Mouse (Mus musculus) heart, embryonic 16.5 days (tissue): ENCODE results near the gene Ppp4r1. TPM values are rescaled to one million over a fixed set of nuclear protein-coding genes. Genes with fewer than 3 reads are reported as not detected.

Experiments
- ATAC-seq: fragments of 200-750 bp; cut with Nextera tagmentation; replicated peaks from 2 replicates; pipeline ENCODE4 v1.8.0; 2017; ENCODE audit warnings: moderate number of reproducible peaks; ENCODE audit not compliant: insufficient read depth, low FRiP score; ENCODE audit errors: extremely low read depth
- H3K27ac ChIP-seq: fragments of 300-500 bp; sonication (generic); 2 replicates; pipeline ENCODE4 v1.5.1; 2014; ENCODE audit warnings: mild to moderate bottlenecking, low read length, control low read depth, moderate library complexity
- H3K27me3 ChIP-seq: fragments of 300-500 bp; sonication (generic); 2 replicates; pipeline ENCODE4 v1.6.1; 2014; ENCODE audit warnings: low read length, mixed read lengths; ENCODE audit not compliant: control insufficient read depth, insufficient read depth
- H3K36me3 ChIP-seq: fragments of 300-500 bp; sonication (generic); 2 replicates; pipeline ENCODE4 v1.6.1; 2014; ENCODE audit not compliant: control insufficient read depth, insufficient read depth
- H3K4me1 ChIP-seq: fragments of 300-500 bp; sonication (generic); 2 replicates; pipeline ENCODE4 v1.6.1; 2014; ENCODE audit warnings: low read length, mixed read lengths; ENCODE audit not compliant: control insufficient read depth, insufficient read depth
- H3K4me2 ChIP-seq: fragments of 300-500 bp; sonication (generic); 2 replicates; pipeline ENCODE4 v1.6.1; 2014; ENCODE audit warnings: low read depth, mild to moderate bottlenecking, control low read depth, low read length
- H3K4me3 ChIP-seq: fragments of 300-500 bp; sonication (generic); 2 replicates; pipeline ENCODE4 v1.5.1; 2014; ENCODE audit warnings: mild to moderate bottlenecking, control low read depth, low read length
- H3K9ac ChIP-seq: fragments of 300-500 bp; sonication (generic); 2 replicates; pipeline ENCODE4 v1.6.1; 2014; ENCODE audit warnings: low read length, control low read depth
- H3K9me3 ChIP-seq: fragments of 300-500 bp; sonication (generic); replicated peaks from 2 replicates; pipeline ENCODE4 v1.6.1; 2016; ENCODE audit warnings: low read length; ENCODE audit not compliant: control insufficient read depth
- WGBS: fragments of 180-500 bp; shearing (Covaris S2); extraction: QIAGEN DNeasy Blood & Tissue Kit; methylation state at CpG from one replicate; pipeline ENCODE4 v1.1.7; 2014; 5-methylcytosine and 5-hydroxymethylcytosine counted together
- polyA plus RNA-seq: library from polyadenylated mRNA; unstranded; fragments of >200 nt; fragmentation: Nextera tagmentation; extraction: Ambion mirVana; gene quantifications from 2 replicates; pipeline ENCODE4 v1.2.1, GENCODE M21; 2015

Ppp4r1 gene
- polyA plus RNA-seq, 1 experiment from 2014 or later: 27.3 TPM

DNA sequence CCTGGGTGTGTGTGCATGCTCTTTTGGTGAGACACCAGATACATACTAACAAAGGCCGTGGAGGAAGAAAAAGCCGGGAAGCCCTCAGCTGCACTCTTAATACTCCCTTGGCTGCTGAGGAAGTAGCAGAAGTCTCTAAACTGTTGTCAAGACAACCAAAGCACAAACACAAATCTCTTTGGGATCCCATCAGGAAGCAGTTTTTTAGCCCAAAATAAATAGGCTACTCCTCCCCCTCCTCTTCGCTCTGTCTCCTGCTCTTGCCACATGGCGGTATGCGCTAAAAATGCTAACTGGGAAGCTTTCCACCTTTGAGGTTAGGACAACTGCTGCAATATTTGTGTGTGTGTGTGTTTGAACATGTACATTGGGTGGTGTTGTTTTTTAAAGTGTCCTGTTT, 13.9 kb upstream of the Ppp4r1 start:
- no peak for ATAC-seq
- Histone ChIP-seq H3K4me2 (no peak overlapping the region), H3K9ac (no peak overlapping the region), H3K4me1 (peaks cover 26% of the 10 kb centered on the region), H3K4me3 (no peak overlapping the region), H3K9me3 (no peaks in the 10 kb centered on the region), H3K36me3 (no peaks in the 10 kb centered on the region), H3K27ac (no peak overlapping the region), H3K27me3 (no peaks in the 10 kb centered on the region)
- WGBS: 66% methylated on average over 5 of the region's 5 CpGs

DNA sequence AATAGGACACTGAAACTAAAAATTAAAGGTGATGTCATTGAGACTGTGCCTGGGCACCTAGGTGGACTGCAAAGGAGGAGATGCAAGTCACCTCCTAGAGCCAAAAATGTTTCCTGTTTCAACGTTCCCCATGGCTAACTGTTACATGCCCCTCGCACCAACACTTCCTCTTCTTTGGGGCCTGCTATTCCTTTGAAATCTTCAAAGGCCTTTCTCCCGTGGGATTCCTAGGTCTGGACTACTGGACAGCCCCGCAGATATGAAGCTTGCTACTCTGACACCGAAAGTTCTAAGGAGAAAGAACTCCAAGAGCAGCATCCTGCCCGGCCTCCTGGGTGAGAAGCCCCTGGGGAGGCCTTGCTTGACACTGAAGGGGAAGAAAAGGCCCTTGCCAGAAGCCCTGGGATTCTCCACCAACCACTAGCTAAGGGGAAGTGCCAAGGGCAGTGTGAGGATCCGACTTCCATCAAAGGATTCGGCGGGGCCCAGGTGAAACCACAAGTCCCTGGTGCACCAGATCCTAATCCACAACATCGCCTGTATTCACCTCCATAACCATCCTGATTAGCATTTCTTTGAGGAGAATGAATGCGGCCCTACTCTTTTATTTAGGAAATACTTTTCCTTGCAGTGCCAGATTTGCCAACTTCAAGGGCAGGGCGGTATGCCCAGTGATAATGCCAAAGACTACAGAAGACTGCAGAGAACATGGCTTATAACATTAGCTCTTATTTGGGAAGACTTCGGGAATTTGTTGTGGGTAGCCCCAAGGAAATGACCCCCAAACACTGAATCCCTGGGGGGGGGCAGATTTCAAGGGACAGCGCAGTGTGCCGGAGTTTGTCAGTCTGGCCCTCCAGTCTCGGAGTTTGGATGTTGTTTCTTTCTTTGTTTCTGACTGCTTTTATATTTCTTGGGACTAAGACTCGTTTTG, 11.1 kb upstream of the Ppp4r1 start:
- Histone ChIP-seq H3K27me3 (no peaks in the 10 kb centered on the region), H3K4me3 (peak overlapping the region; percentile 85), H3K9ac (peak overlapping the region; percentile 84), H3K27ac (no peak overlapping the region), H3K9me3 (no peaks in the 10 kb centered on the region), H3K4me2 (peak overlapping the region; percentile 97), H3K36me3 (no peaks in the 10 kb centered on the region), H3K4me1 (peaks cover 26% of the 10 kb centered on the region)
- ATAC-seq: no peak
- WGBS: 37% methylated on average over 17 of the region's 17 CpGs

DNA sequence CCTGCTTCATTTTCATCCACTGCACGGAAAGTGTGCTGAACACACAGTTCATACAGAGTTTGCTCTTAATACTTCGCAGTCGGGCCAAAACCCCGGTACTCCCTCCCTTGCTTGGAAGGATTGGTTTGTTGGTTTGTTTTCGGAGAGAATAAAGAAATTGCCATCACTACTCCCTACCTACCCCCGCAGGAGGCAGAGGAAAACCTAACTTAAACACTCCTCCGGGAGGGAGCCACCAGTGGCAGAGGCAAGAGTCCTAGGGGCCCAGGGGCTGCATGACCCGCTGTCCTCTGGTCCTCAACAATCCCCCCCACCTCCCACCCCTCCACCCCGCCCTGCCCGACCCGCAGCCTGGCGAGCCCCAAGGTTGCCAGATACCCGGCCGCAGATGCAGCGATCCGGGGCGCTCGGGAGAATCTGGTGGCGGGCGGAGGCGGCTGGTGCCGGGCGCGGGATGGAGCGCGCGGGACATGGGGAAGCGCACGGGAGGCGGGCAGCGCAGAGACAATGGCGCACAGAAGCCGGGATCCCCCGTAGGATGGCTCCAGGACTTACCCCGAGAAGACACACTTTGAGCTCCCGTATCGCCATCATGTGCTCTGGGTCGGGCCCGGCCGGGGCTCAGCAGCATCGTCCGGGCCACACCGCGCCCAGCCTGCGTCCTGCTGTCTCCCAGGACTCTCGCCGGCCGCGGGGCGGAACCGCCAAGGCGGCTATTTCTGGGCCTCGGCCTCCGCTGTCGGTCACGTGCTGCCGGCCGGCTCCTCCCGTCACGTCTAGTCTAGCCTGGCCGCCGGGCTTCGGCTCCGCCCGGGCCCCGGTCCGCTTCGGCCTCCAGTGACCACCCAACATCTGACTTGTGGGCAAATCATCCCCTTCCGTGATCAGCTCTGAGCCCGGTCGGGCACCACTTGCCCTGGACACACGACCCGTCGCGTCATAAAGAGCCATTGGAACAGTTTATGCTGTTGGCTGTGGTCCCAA, 10.1 kb upstream of the Ppp4r1 start, which contains the start of gene Rab31:
Rab31 (minus strand) TSS at position 802 of the 984 bp plus-strand sequence.
- Histone ChIP-seq H3K4me3 (peak within 1 kb of the TSS; percentile 85), H3K36me3 (no peaks in the 10 kb centered on the region), H3K4me2 (peak within 1 kb of the TSS; percentile 97), H3K27me3 (no peaks in the 10 kb centered on the region), H3K27ac (peak within 1 kb of the TSS; percentile 11), H3K9ac (peak within 1 kb of the TSS; percentile 84), H3K9me3 (no peaks in the 10 kb centered on the region), H3K4me1 (peaks cover 26% of the 10 kb centered on the region)
- under 1% methylated on average over 74 of the region's 75 CpGs for whole genome bisulfite sequencing
- peak; percentile 86 for ATAC-seq

DNA sequence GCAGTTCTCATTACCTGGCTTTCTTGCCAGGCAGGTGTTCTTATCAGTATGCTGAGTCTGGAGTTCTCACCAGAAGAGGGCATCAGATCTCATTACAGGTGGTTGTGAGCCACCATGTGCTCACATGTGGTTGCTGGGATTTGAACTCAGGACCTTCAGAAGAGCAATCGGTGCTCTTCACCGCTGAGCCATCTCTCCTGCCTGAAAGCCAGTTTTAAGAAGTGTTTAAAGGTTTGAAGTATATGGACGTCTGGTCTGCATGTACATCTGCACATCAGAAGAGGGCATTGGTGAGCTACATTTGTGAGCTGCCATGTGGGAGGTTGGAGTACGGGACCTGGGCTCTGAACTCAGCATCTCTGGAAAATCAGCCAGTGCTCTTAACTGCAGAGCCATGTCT, 8.8 kb upstream of the Ppp4r1 start:
- Histone ChIP-seq H3K27me3 (no peaks in the 10 kb centered on the region), H3K4me2 (no peak overlapping the region), H3K9ac (no peak overlapping the region), H3K4me3 (no peak overlapping the region), H3K9me3 (no peaks in the 10 kb centered on the region), H3K4me1 (peaks cover 19% of the 10 kb centered on the region), H3K27ac (no peak overlapping the region), H3K36me3 (no peaks in the 10 kb centered on the region)
- 71% methylated on average over 4 of the region's 4 CpGs for WGBS
- ATAC-seq: no peak

GRCm38 (mm10) chr17:65774439-65774838, 7.9 kb upstream of the Ppp4r1 start:
- Histone ChIP-seq H3K36me3 (no peaks in the 10 kb centered on the region), H3K9ac (no peak overlapping the region), H3K27me3 (no peaks in the 10 kb centered on the region), H3K4me3 (no peak overlapping the region), H3K9me3 (no peaks in the 10 kb centered on the region), H3K27ac (no peak overlapping the region), H3K4me1 (peaks cover 12% of the 10 kb centered on the region), H3K4me2 (no peak overlapping the region)
- ATAC-seq: no peak
- WGBS: 48% methylated on average over 7 of the region's 7 CpGs

DNA sequence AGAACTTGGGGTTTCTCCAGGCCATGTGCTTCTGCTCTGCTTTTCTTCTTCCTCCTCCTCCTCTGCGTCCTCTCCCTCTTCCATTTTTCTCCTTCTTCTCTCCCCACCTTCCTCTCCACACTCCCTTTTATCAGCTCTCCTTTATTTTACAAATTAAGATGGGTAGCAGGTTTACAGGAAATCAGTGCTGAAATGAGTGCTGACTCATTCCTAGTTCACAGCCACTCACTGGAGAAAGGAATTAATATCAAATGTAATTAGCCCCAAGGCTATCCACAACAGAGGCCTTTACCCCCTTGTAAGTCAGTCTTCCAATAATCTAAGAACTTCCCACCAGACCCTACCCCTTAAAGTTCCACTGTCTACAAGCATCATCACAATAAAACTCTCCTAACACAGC, 6.1 kb upstream of the Ppp4r1 start:
- Histone ChIP-seq H3K9ac (no peak overlapping the region), H3K9me3 (no peaks in the 10 kb centered on the region), H3K4me1 (peaks cover 9% of the 10 kb centered on the region), H3K27me3 (no peaks in the 10 kb centered on the region), H3K36me3 (no peaks in the 10 kb centered on the region), H3K4me2 (no peak overlapping the region), H3K4me3 (no peak overlapping the region), H3K27ac (no peak overlapping the region)
- no peak for ATAC-seq
- WGBS: 89% methylated on average over 1 of the region's 1 CpGs

DNA sequence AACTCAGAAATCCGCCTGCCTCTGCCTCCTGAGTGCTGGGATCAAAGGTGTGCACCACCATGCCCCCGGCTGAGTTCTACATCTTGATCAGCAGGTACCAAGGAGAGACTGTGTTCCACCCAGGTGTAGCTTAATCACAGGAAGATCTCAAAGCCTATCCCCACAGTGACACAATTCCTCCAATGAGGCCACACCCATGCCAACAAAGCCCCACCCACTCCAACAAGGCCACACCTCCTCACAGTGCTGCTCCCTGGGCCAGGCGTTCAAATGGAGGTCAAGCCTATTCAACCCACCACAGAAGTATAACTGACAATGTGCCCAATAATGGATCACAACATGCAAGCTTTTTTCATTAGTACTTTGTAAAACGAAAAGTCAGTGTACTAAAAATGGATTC, 4.9 kb upstream of the Ppp4r1 start:
- no peaks in the 10 kb centered on the region for H3K27me3 ChIP-seq
- no peak overlapping the region for H3K9ac ChIP-seq
- peaks cover 4% of the 10 kb centered on the region for H3K4me1 ChIP-seq
- H3K36me3 ChIP-seq: no peaks in the 10 kb centered on the region
- WGBS: 84% methylated on average over 4 of the region's 4 CpGs
- H3K9me3 ChIP-seq: no peaks in the 10 kb centered on the region
- no peak overlapping the region for H3K27ac ChIP-seq
- ATAC-seq: no peak
- no peak overlapping the region for H3K4me2 ChIP-seq
- H3K4me3 ChIP-seq: no peak overlapping the region

GRCm38 (mm10) chr17:65780970-65781369, 1.4 kb upstream of the Ppp4r1 start:
- Histone ChIP-seq H3K4me2 (no peak overlapping the region), H3K36me3 (no peaks in the 10 kb centered on the region), H3K9ac (no peak overlapping the region), H3K4me1 (peaks cover 8% of the 10 kb centered on the region), H3K9me3 (no peaks in the 10 kb centered on the region), H3K27ac (no peak overlapping the region), H3K4me3 (no peak overlapping the region), H3K27me3 (no peaks in the 10 kb centered on the region)
- no peak for ATAC-seq
- WGBS: 92% methylated on average over 2 of the region's 2 CpGs
